ENCODE assay signal across 25 mouse cellular contexts in the genomic region with DNA sequence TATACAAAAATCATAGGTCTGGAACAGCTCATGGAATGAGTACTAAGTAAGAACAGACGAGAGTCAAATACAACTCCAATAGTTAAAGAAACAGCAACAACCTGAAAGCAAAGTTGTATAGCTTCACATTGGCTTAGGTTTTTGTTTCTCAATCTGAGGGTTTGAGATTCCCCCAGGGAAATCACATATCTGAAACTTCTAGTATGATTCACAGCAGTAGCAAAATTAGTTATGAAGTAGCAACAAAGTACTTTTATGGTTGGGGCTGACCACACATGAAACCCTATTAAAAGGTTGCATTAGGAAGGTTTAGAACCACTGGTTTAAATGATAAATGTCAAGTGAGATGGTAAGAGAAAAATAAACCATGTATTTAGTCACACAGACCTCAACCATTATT. TPM values are rescaled to one million over a fixed set of nuclear protein-coding genes. Genes with fewer than 3 reads are reported as not detected.
DNase-seq lines count a peak whose midpoint lies in the region; ATAC-seq and TF ChIP-seq lines count a peak whose summit lies in the region.
"Had no signal": no experiment of that assay in that cellular context is flagged by ENCODE, and none has a peak within 500 bp of the region (broad histone marks: within the 10 kb centered on the region; RNA-seq: fewer than 3 reads in every experiment).

No protein-coding gene starts in this region.

- H3K4me2 ChIP-seq in CH12.LX (ENCODE audit: insufficient read depth, low read depth, poor library complexity, severe bottlenecking), result no peak overlapping the region
- H3K4me2 ChIP-seq in forebrain, embryonic 16.5 days (ENCODE audit: low read length), result no peak overlapping the region

- H3K27me3 ChIP-seq in CH12.LX (replicated peaks), result no peaks in the 10 kb centered on the region
- H3K27me3 ChIP-seq in forebrain, embryonic 16.5 days (replicated peaks; ENCODE audit: control insufficient read depth, insufficient read depth, low read length), result no peaks in the 10 kb centered on the region
- H3K27me3 ChIP-seq: Patski had no signal

- peak; percentile 91 for TF ChIP-seq EP300 in CH12.LX (IDR thresholded peaks at IDR 0.05; ENCODE audit: low read length)

- peak; percentile 61 for DNase-seq in CH12.LX (ENCODE audit: extremely low read depth)
- peak; percentile 43 for DNase-seq in induced T-regulatory cell, adult 2 months (ENCODE audit: low read depth)
- DNase-seq: adrenal gland, adult 2 months; adrenal gland, adult 8-10 months; adrenal gland, postnatal 10 days; adrenal gland, postnatal 14 days; adrenal gland, postnatal 25 days; adrenal gland, postnatal 36 days; B cell, adult 2 months; cerebellum, adult 11 months; cerebellum, adult 11-12 months; cerebellum, adult 18-20 months; cerebellum, adult 2 months had no signal

- ATAC-seq in forebrain, embryonic 16.5 days, result no peak
- no peak for ATAC-seq in granulocyte monocyte progenitor cell, adult 5-6 weeks (replicated peaks; ENCODE audit: poor library complexity, severe bottlenecking)
- ATAC-seq: activated CD4-positive, CD25-positive, alpha-beta regulatory T cell, adult 4 months; CD4-positive, CD25-positive, alpha-beta regulatory T cell, adult 4 months; Patski had no signal

- H3K9me3 ChIP-seq in CH12.LX (replicated peaks; ENCODE audit: low read length), result no peaks in the 10 kb centered on the region
- no peaks in the 10 kb centered on the region for H3K9me3 ChIP-seq in forebrain, embryonic 16.5 days (ENCODE audit: control insufficient read depth, low read length)
- H3K9me3 ChIP-seq: G1E had no signal

- no peak for TF ChIP-seq CTCF in CH12.LX (conservative IDR thresholded peaks at IDR 0.05 in 1 of 2, IDR thresholded peaks at IDR 0.05 in 1 of 2; ENCODE audit: low read depth in 2 of 2, low read length in 2 of 2)

- no peak overlapping the region for H3K9ac ChIP-seq in CH12.LX (ENCODE audit: insufficient read depth, low read depth)
- no peak overlapping the region for H3K9ac ChIP-seq in forebrain, embryonic 16.5 days (replicated peaks; ENCODE audit: low read depth, low read length)

- peaks cover 83% of the 10 kb centered on the region for H3K79me2 ChIP-seq in CH12.LX (replicated peaks; ENCODE audit: control insufficient read depth, extremely low read depth, insufficient read depth, poor library complexity, severe bottlenecking)

- in situ Hi-C loops in CH12.LX (cut with MboI; ENCODE audit: low pct_ligation_motif_present, low pct_unique_long_range_greater_than_20kb, low sequenced_read_pairs), result no loop called here

- H3K4me1 ChIP-seq in CH12.LX (ENCODE audit: control insufficient read depth in 1 of 2, insufficient read depth in 2 of 2), result peaks cover 0 to 47% of the 10 kb centered on the region in 2 experiments; a peak in 3 of 4 replicates
- H3K4me1 ChIP-seq in forebrain, embryonic 16.5 days (replicated peaks; ENCODE audit: control insufficient read depth, insufficient read depth, low read length), result no peaks in the 10 kb centered on the region; the same call in 1 of the 2 replicates

- TF ChIP-seq POLR2A in CH12.LX (IDR thresholded peaks at IDR 0.05; ENCODE audit: low read depth, low read length), result peak; percentile 14; the same call in 1 of the 2 replicates

- H3K4me3 ChIP-seq in CH12.LX (replicated peaks in 1 of 3; ENCODE audit: low read depth in 2 of 3, low read length in 2 of 3, poor library complexity in 1 of 3), result no peak overlapping the region
- H3K4me3 ChIP-seq in forebrain, embryonic 16.5 days (replicated peaks; ENCODE audit: low read length), result no peak overlapping the region

- peaks cover 27 to 70% of the 10 kb centered on the region in 2 experiments for H3K36me3 ChIP-seq in CH12.LX (replicated peaks in 1 of 2; ENCODE audit: control insufficient read depth in 1 of 2, insufficient read depth in 1 of 2, low read length in 1 of 2)
- H3K36me3 ChIP-seq in forebrain, embryonic 16.5 days (ENCODE audit: control insufficient read depth, insufficient read depth), result peaks cover 12% of the 10 kb centered on the region

- dilution Hi-C loops in CH12.LX (cut with MboI; ENCODE audit: extremely low pct_ligation_motif_present, extremely low pct_unique_long_range_greater_than_20kb, low sequenced_read_pairs), result no loop called here

- no peak for TF ChIP-seq RAD21 in CH12.LX (IDR thresholded peaks at IDR 0.05; ENCODE audit: low read depth, low read length)

- no peak overlapping the region for H3K27ac ChIP-seq in CH12.LX (ENCODE audit: insufficient read depth, low read depth)
- no peak overlapping the region for H3K27ac ChIP-seq in forebrain, embryonic 16.5 days (ENCODE audit: low read length)

- 87% methylated on average over 1 of the region's 1 CpGs for WGBS in forebrain, embryonic 16.5 days

TF ChIP-seq in CH12.LX, 34 proteins besides CTCF, POLR2A, EP300 and RAD21:
- no peak for TF ChIP-seq GABPA (IDR thresholded peaks at IDR 0.05; ENCODE audit: insufficient replicate concordance, low read depth, low read length)
- TF ChIP-seq JUN (IDR thresholded peaks at IDR 0.05; ENCODE audit: insufficient read depth, low read depth, low read length), result peak; percentile 65
- TF ChIP-seq IRF4 (IDR thresholded peaks at IDR 0.05; ENCODE audit: low read depth, low read length), result peak; percentile 95
- no peak; the same call in 1 of the 2 replicates for TF ChIP-seq ZNF384 (IDR thresholded peaks at IDR 0.05; ENCODE audit: low read depth, low read length)
- TF ChIP-seq KAT2A (IDR thresholded peaks at IDR 0.05; ENCODE audit: insufficient replicate concordance, low read length), result 0 out of 2 replicates have a peak, but pooled peaks have one; percentile 34
- TF ChIP-seq USF2 (conservative IDR thresholded peaks at IDR 0.05; ENCODE audit: low read depth, low read length), result no peak
- no peak for TF ChIP-seq ZC3H11A (IDR thresholded peaks at IDR 0.05; ENCODE audit: low read depth, low read length)
- TF ChIP-seq CHD2 (IDR thresholded peaks at IDR 0.05; ENCODE audit: low read length), result 0 out of 2 replicates have a peak, but pooled peaks have one; percentile 24
- TF ChIP-seq HCFC1 (IDR thresholded peaks at IDR 0.05; ENCODE audit: low read depth, low read length), result no peak
- peak; percentile 76 for TF ChIP-seq MAFK (IDR thresholded peaks at IDR 0.05; ENCODE audit: insufficient replicate concordance, low read length)
- TF ChIP-seq USF1 (IDR thresholded peaks at IDR 0.05; ENCODE audit: low read depth, low read length), result no peak
- TF ChIP-seq MXI1 (IDR thresholded peaks at IDR 0.05; ENCODE audit: low read depth, low read length), result no peak; the same call in 1 of the 2 replicates
- no peak for TF ChIP-seq TBP (conservative IDR thresholded peaks at IDR 0.05; ENCODE audit: low read depth, low read length)
- peak; percentile 82 for TF ChIP-seq JUND (conservative IDR thresholded peaks at IDR 0.05; ENCODE audit: low read depth, low read length)
- no peak for TF ChIP-seq ZKSCAN1 (IDR thresholded peaks at IDR 0.05; ENCODE audit: borderline replicate concordance, low read depth, low read length)
- TF ChIP-seq RCOR1 (conservative IDR thresholded peaks at IDR 0.05; ENCODE audit: low read depth, low read length), result peak; percentile 81; the same call in 1 of the 2 replicates
- TF ChIP-seq SIN3A (IDR thresholded peaks at IDR 0.05; ENCODE audit: low read length), result peak; percentile 70
- TF ChIP-seq SMC3 (IDR thresholded peaks at IDR 0.05; ENCODE audit: low read depth, low read length), result no peak
- 0 out of 2 replicates have a peak, but pooled peaks have one; percentile 27 for TF ChIP-seq TCF12 (IDR thresholded peaks at IDR 0.05; ENCODE audit: low read depth, low read length)
- TF ChIP-seq NELFE (IDR thresholded peaks at IDR 0.05; ENCODE audit: low read depth, low read length), result no peak
- TF ChIP-seq BHLHE40 (IDR thresholded peaks at IDR 0.05; ENCODE audit: low read depth, low read length), result peak; percentile 52; the same call in 1 of the 2 replicates
- TF ChIP-seq MEF2A (IDR thresholded peaks at IDR 0.05; ENCODE audit: borderline replicate concordance, low read depth, low read length), result peak; percentile 80; the same call in 1 of the 2 replicates
- TF ChIP-seq ETS1 (conservative IDR thresholded peaks at IDR 0.05; ENCODE audit: low read depth, low read length), result peak; percentile 69
- TF ChIP-seq PAX5 (IDR thresholded peaks at IDR 0.05; ENCODE audit: low read length), result no peak

RNA-seq across cellular contexts. Expression of a gene that starts 9.3 kb away (rescaled TPM):
- total RNA-seq in CH12.LX (2012; rRNA removed), result 274 and 325 TPM in 2 replicates
- 370 and 375 TPM in 2 replicates for total RNA-seq in CH12.LX (2014; rRNA removed)
- 813 and 876 TPM in 2 replicates for polyA plus RNA-seq in CH12.LX (2012; ENCODE audit: insufficient read length, low read depth)
- polyA plus RNA-seq in forebrain, embryonic 16.5 days (2015; fragmentation: Nextera tagmentation; extraction: Ambion mirVana), result 655 and 693 TPM in 2 replicates
- 362 and 404 TPM in 2 replicates for total RNA-seq in granulocyte monocyte progenitor cell, adult 5-6 weeks (2014; fragmentation: Nextera tagmentation)
- total RNA-seq in granulocyte monocyte progenitor cell, adult 5-6 weeks (2017), result 637 and 667 TPM in 2 replicates

RNA-seq across cellular contexts. Expression of a gene that starts 16.0 kb away (rescaled TPM):
- total RNA-seq in CH12.LX (2012; rRNA removed) (12.0 and 15.0 TPM in 2 replicates), CH12.LX (2014; rRNA removed) (6.7 and 7.3 TPM in 2 replicates)
- polyA plus RNA-seq in CH12.LX (2012; ENCODE audit: insufficient read length, low read depth), result 33.7 and 41.8 TPM in 2 replicates
- polyA plus RNA-seq in forebrain, embryonic 16.5 days (2015; fragmentation: Nextera tagmentation; extraction: Ambion mirVana), result 48.2 and 54.5 TPM in 2 replicates
- 7.4 and 10.8 TPM in 2 replicates for total RNA-seq in granulocyte monocyte progenitor cell, adult 5-6 weeks (2014; fragmentation: Nextera tagmentation)
- total RNA-seq in granulocyte monocyte progenitor cell, adult 5-6 weeks (2017), result 4.5 and 4.8 TPM in 2 replicates

RNA-seq across cellular contexts. Expression of a gene that starts 52.3 kb away (rescaled TPM):
- total RNA-seq in CH12.LX (2012; rRNA removed) (not detected in 2 replicates), CH12.LX (2014; rRNA removed) (not detected in 2 replicates)
- polyA plus RNA-seq in CH12.LX (2012; ENCODE audit: insufficient read length, low read depth), result not detected in 2 replicates
- not detected in 2 replicates for polyA plus RNA-seq in forebrain, embryonic 16.5 days (2015; fragmentation: Nextera tagmentation; extraction: Ambion mirVana)
- not detected in 2 replicates for total RNA-seq in granulocyte monocyte progenitor cell, adult 5-6 weeks (2014; fragmentation: Nextera tagmentation)
- total RNA-seq in granulocyte monocyte progenitor cell, adult 5-6 weeks (2017), result not detected in 2 replicates
- total RNA-seq: adrenal gland, adult 18-20 months; adrenal gland, adult 2 months; adrenal gland, adult 8-10 months; adrenal gland, postnatal 10 days; adrenal gland, postnatal 14 days; adrenal gland, postnatal 25 days; adrenal gland, postnatal 36 days; adrenal gland, postnatal 4 days; ES-E14; MEL had no signal
- polyA plus RNA-seq: activated CD4-positive, CD25-positive, alpha-beta regulatory T cell, adult 4 months; adrenal gland, adult 2 months; brain, embryonic 14.5 days; C2C12; CD4-positive, CD25-positive, alpha-beta regulatory T cell, adult 4 months; G1E; Patski had no signal
